Mouse (Mus musculus) midbrain, embryonic 14.5 days (tissue): ENCODE measurements around the gene Celf6. TPM values are rescaled to one million over a fixed set of nuclear protein-coding genes. Genes with fewer than 3 reads are reported as not detected.

ENCODE experiments used
- ATAC-seq: fragments of 200-750 bp; cut with Nextera tagmentation; 2 replicates; pipeline ENCODE4 v1.8.0; 2017; ENCODE audit warnings: moderate number of reproducible peaks, moderate library complexity; ENCODE audit not compliant: low FRiP score, low TSS enrichment
- DNase-seq: peaks from one replicate; pipeline ENCODE4 v3.0.0-alpha.2; 2015
- H3K27ac ChIP-seq: fragments of 300-500 bp; sonication (generic); replicated peaks from 2 replicates; pipeline ENCODE4 v1.5.1; 2014; ENCODE audit warnings: mild to moderate bottlenecking, low read depth, low read length, moderate library complexity
- H3K27me3 ChIP-seq: fragments of 300-500 bp; sonication (generic); 2 replicates; pipeline ENCODE4 v1.6.1; 2014; ENCODE audit warnings: low read length, control low read depth, mixed read lengths; ENCODE audit not compliant: control insufficient read depth, insufficient read depth
- H3K36me3 ChIP-seq: fragments of 300-500 bp; sonication (generic); 2 replicates; pipeline ENCODE4 v1.6.1; 2014; ENCODE audit warnings: low read length, control low read depth; ENCODE audit not compliant: control insufficient read depth, insufficient read depth
- H3K4me1 ChIP-seq: fragments of 300-500 bp; sonication (generic); 2 replicates; pipeline ENCODE4 v1.6.1; 2014; ENCODE audit warnings: mild to moderate bottlenecking, antibody characterized with exemption, low read length, control low read depth; ENCODE audit not compliant: control insufficient read depth, insufficient read depth
- H3K4me2 ChIP-seq: fragments of 300-500 bp; sonication (generic); 2 replicates; pipeline ENCODE4 v1.6.1; 2014; ENCODE audit warnings: mild to moderate bottlenecking, low read length, moderate library complexity
- H3K4me3 ChIP-seq: fragments of 300-500 bp; sonication (generic); replicated peaks from 2 replicates; pipeline ENCODE4 v1.5.1; 2014; ENCODE audit warnings: low read depth, low read length
- H3K9ac ChIP-seq: fragments of 300-500 bp; sonication (generic); replicated peaks from 2 replicates; pipeline ENCODE4 v1.6.1; 2014; ENCODE audit warnings: mild to moderate bottlenecking, low read length, moderate library complexity
- H3K9me3 ChIP-seq: fragments of 300-500 bp; sonication (generic); 2 replicates; pipeline ENCODE4 v1.6.1; 2016; ENCODE audit warnings: low read length, control low read depth, mixed read lengths; ENCODE audit not compliant: control insufficient read depth
- WGBS: fragments of 180-500 bp; shearing (Covaris S2); extraction: QIAGEN DNeasy Blood & Tissue Kit; methylation state at CpG from one replicate; pipeline ENCODE4 v1.1.7; 2014; 5-methylcytosine and 5-hydroxymethylcytosine counted together
- polyA plus RNA-seq: library from polyadenylated mRNA; unstranded; fragments of >200 nt; fragmentation: Nextera tagmentation; extraction: Ambion mirVana; gene quantifications from 2 replicates; pipeline ENCODE4 v1.2.1, GENCODE M21; 2014

Gene Celf6
- polyA plus RNA-seq, 1 experiment from 2014 or later, result 35.4 TPM

GRCm38 (mm10) chr9:59542766-59543324 lies 34.9 kb upstream of the Celf6 start:
- DNase-seq (no peak), ATAC-seq (no peak)
- Histone ChIP-seq H3K9ac (no peak overlapping the region), H3K27me3 (no peaks in the 10 kb centered on the region), H3K4me3 (no peak overlapping the region), H3K27ac (no peak overlapping the region), H3K4me2 (no peak overlapping the region), H3K36me3 (no peaks in the 10 kb centered on the region), H3K4me1 (peaks cover 17% of the 10 kb centered on the region), H3K9me3 (no peaks in the 10 kb centered on the region)

- Histone ChIP-seq H3K4me2 (no peak overlapping the region), H3K27me3 (no peaks in the 10 kb centered on the region), H3K4me3 (no peak overlapping the region), H3K4me1 (peaks cover 13% of the 10 kb centered on the region), H3K36me3 (no peaks in the 10 kb centered on the region), H3K9ac (no peak overlapping the region), H3K9me3 (no peaks in the 10 kb centered on the region), H3K27ac (no peak overlapping the region)
- DNase-seq (no peak), ATAC-seq (no peak)
- WGBS, result 89% methylated on average over 5 of the region's 5 CpGs
These were observed 33.0 kb upstream of the Celf6 start for GRCm38 (mm10) chr9:59544739-59545138.

GRCm38 (mm10) chr9:59547869-59548268 lies 29.8 kb upstream of the Celf6 start:
- 94% methylated on average over 1 of the region's 1 CpGs for WGBS

GRCm38 (mm10) chr9:59548961-59549487 lies 28.7 kb upstream of the Celf6 start:
- no peak overlapping the region for H3K4me3 ChIP-seq
- DNase-seq, result no peak
- no peak for ATAC-seq
- no peak overlapping the region for H3K9ac ChIP-seq
- no peak overlapping the region for H3K4me2 ChIP-seq
- H3K27ac ChIP-seq, result no peak overlapping the region
- peaks cover under 1% of the 10 kb centered on the region; the same call in 1 of the 2 replicates for H3K36me3 ChIP-seq
- H3K9me3 ChIP-seq, result no peaks in the 10 kb centered on the region
- H3K4me1 ChIP-seq, result no peaks in the 10 kb centered on the region
- no peaks in the 10 kb centered on the region for H3K27me3 ChIP-seq
- WGBS, result 60% methylated on average over 2 of the region's 2 CpGs

More at GRCm38 (mm10) chr9:59547869-59548268, 29.8 kb upstream of the Celf6 start:
- no peaks in the 10 kb centered on the region for H3K36me3 ChIP-seq
- no peak for ATAC-seq
- no peaks in the 10 kb centered on the region for H3K4me1 ChIP-seq
- no peaks in the 10 kb centered on the region for H3K9me3 ChIP-seq
- no peak for DNase-seq
- H3K4me3 ChIP-seq, result no peak overlapping the region
- H3K9ac ChIP-seq, result no peak overlapping the region
- no peaks in the 10 kb centered on the region for H3K27me3 ChIP-seq
- H3K27ac ChIP-seq, result no peak overlapping the region
- no peak overlapping the region for H3K4me2 ChIP-seq

- Histone ChIP-seq H3K9me3 (no peaks in the 10 kb centered on the region), H3K27ac (no peak overlapping the region), H3K36me3 (peaks cover 5% of the 10 kb centered on the region), H3K4me1 (no peaks in the 10 kb centered on the region), H3K4me3 (no peak overlapping the region), H3K9ac (no peak overlapping the region), H3K4me2 (no peak overlapping the region), H3K27me3 (no peaks in the 10 kb centered on the region)
- DNase-seq, result no peak
- ATAC-seq, result no peak
- 92% methylated on average over 4 of the region's 4 CpGs for WGBS
These were observed 27.6 kb upstream of the Celf6 start for GRCm38 (mm10) chr9:59550077-59550476.

GRCm38 (mm10) chr9:59551017-59551416 lies 26.7 kb upstream of the Celf6 start:
- Histone ChIP-seq H3K9me3 (no peaks in the 10 kb centered on the region), H3K9ac (no peak overlapping the region), H3K36me3 (peaks cover 10% of the 10 kb centered on the region), H3K4me3 (no peak overlapping the region), H3K4me1 (no peaks in the 10 kb centered on the region), H3K4me2 (no peak overlapping the region), H3K27ac (no peak overlapping the region), H3K27me3 (no peaks in the 10 kb centered on the region)
- DNase-seq, result no peak
- no peak for ATAC-seq
- 89% methylated on average over 5 of the region's 5 CpGs for WGBS

- H3K9me3 ChIP-seq, result no peaks in the 10 kb centered on the region
- peaks cover 14% of the 10 kb centered on the region for H3K36me3 ChIP-seq
- no peaks in the 10 kb centered on the region for H3K27me3 ChIP-seq
- H3K27ac ChIP-seq, result no peak overlapping the region
- H3K9ac ChIP-seq, result no peak overlapping the region
- WGBS, result 90% methylated on average over 3 of the region's 3 CpGs
- no peak overlapping the region for H3K4me3 ChIP-seq
- H3K4me2 ChIP-seq, result no peak overlapping the region
- ATAC-seq (no peak), DNase-seq (no peak)
- no peaks in the 10 kb centered on the region for H3K4me1 ChIP-seq
These were observed 26.1 kb upstream of the Celf6 start for GRCm38 (mm10) chr9:59551620-59552031.

- Histone ChIP-seq H3K4me1 (no peaks in the 10 kb centered on the region), H3K36me3 (peaks cover 23% of the 10 kb centered on the region), H3K27ac (no peak overlapping the region), H3K9ac (no peak overlapping the region), H3K9me3 (no peaks in the 10 kb centered on the region), H3K4me2 (no peak overlapping the region), H3K27me3 (no peaks in the 10 kb centered on the region), H3K4me3 (no peak overlapping the region)
- DNase-seq (no peak), ATAC-seq (no peak)
- whole genome bisulfite sequencing, result 90% methylated on average over 5 of the region's 5 CpGs
These were observed 25.1 kb upstream of the Celf6 start for GRCm38 (mm10) chr9:59552610-59553009.

- DNase-seq, result no peak
- Histone ChIP-seq H3K4me2 (no peak overlapping the region), H3K4me1 (no peaks in the 10 kb centered on the region), H3K27me3 (no peaks in the 10 kb centered on the region), H3K9ac (no peak overlapping the region), H3K4me3 (no peak overlapping the region), H3K36me3 (peaks cover 33% of the 10 kb centered on the region), H3K27ac (no peak overlapping the region), H3K9me3 (no peaks in the 10 kb centered on the region)
- WGBS, result 92% methylated on average over 4 of the region's 4 CpGs
- ATAC-seq, result no peak
These were observed 24.0 kb upstream of the Celf6 start for GRCm38 (mm10) chr9:59553719-59554118.
